15 mouse cellular contexts compared by ENCODE assay signal in the genomic region with DNA sequence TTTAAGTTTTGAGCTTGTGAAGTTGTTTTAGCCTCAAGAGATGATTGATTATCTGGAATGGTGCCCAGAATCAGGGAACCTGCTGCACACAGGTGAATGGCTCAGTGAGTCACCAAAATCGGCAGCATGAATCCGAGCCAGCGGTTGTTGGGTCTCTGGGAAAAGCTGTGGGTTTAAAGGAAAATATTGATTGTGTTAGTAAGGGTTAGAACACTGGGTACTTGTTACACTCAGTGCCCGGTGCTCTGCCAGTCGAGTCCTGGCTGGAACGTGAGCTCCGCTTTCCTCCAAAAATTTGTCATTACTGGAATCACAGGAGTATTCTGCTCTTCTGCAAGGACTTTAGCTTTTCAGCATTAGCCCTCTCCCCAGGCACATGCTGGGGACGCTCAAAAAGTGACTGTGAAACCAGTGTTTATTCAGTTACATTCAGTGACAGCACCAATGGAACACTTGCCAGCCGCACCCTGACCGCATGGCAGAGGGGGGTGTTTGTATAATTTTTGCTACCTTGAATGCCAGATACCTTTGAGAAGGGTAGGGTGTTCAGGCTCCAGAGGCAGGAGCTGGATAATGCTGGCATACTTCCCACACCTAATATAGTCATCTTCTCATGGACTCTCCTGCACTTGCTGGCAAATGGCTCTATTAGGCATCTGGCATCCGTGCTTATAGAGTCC. TPM values are rescaled to one million over a fixed set of nuclear protein-coding genes. Genes with fewer than 3 reads are reported as not detected.
DNase-seq lines count a peak whose midpoint lies in the region; ATAC-seq and TF ChIP-seq lines count a peak whose summit lies in the region.
"Had no signal": no experiment of that assay in that cellular context is flagged by ENCODE, and none has a peak within 500 bp of the region (broad histone marks: within the 10 kb centered on the region; RNA-seq: fewer than 3 reads in every experiment).

No protein-coding gene starts in this region.

- peak; percentile 74 for DNase-seq in heart, adult 11 months
- no peak for DNase-seq in heart, postnatal 10 days
- DNase-seq in urinary bladder, adult 18-20 months (ENCODE audit: low spot score in 2 of 2) = peak; percentile 6 to 11
- DNase-seq in urinary bladder, postnatal 25 days (ENCODE audit: low spot score) = no peak
- DNase-seq in lung, postnatal 0 days (ENCODE audit: low spot score) = peak; percentile 60
- DNase-seq in left cerebral cortex, adult 8-10 months (ENCODE audit: low spot score in 2 of 2) = no peak
- DNase-seq: cerebellum, adult 8-10 months; thymus, adult 18-20 months had no signal

- H3K27ac ChIP-seq in lung, postnatal 0 days (ENCODE audit: low read length) = peak overlapping the region; percentile 40; the same call in 1 of the 2 replicates
- no peak overlapping the region for H3K27ac ChIP-seq in forebrain, embryonic 13.5 days
- H3K27ac ChIP-seq: heart, embryonic 15.5 days; hindbrain, embryonic 13.5 days; liver, embryonic 14.5 days had no signal

- peak; percentile 68 for ATAC-seq in lung, postnatal 0 days
- ATAC-seq in erythroblast, adult 5-6 weeks (replicated peaks; ENCODE audit: low FRiP score, poor library complexity, severe bottlenecking) = no peak
- no peak for ATAC-seq in forebrain, embryonic 13.5 days

- TF ChIP-seq EP300 in lung, postnatal 0 days (IDR thresholded peaks at IDR 0.05) = no peak

- H3K9me3 ChIP-seq in lung, postnatal 0 days (ENCODE audit: low read length) = no peaks in the 10 kb centered on the region
- H3K9me3 ChIP-seq in forebrain, embryonic 13.5 days (replicated peaks) = no peaks in the 10 kb centered on the region
- H3K9me3 ChIP-seq: heart, embryonic 15.5 days; hindbrain, embryonic 13.5 days had no signal

- 0 out of 2 replicates have a peak overlapping the region, but pooled peaks have one; percentile 14 for H3K4me2 ChIP-seq in lung, postnatal 0 days (replicated peaks; ENCODE audit: low read depth, low read length)
- H3K4me2 ChIP-seq in forebrain, embryonic 13.5 days = no peak overlapping the region
- H3K4me2 ChIP-seq: heart, embryonic 15.5 days; hindbrain, embryonic 13.5 days; midbrain, embryonic 11.5 days had no signal

- peaks cover 3% of the 10 kb centered on the region; the same call in 1 of the 2 replicates for H3K4me1 ChIP-seq in lung, postnatal 0 days (ENCODE audit: insufficient read depth, low read depth, low read length)
- no peaks in the 10 kb centered on the region for H3K4me1 ChIP-seq in forebrain, embryonic 13.5 days
- H3K4me1 ChIP-seq: heart, embryonic 15.5 days; hindbrain, embryonic 13.5 days had no signal

- H3K36me3 ChIP-seq in lung, postnatal 0 days (ENCODE audit: insufficient read depth, low read length) = no peaks in the 10 kb centered on the region
- 0 out of 2 replicates have a peak, but pooled peaks cover 2% of the 10 kb centered on the region for H3K36me3 ChIP-seq in forebrain, embryonic 13.5 days (ENCODE audit: poor library complexity, severe bottlenecking)
- H3K36me3 ChIP-seq: heart, embryonic 15.5 days; hindbrain, embryonic 13.5 days had no signal

- no peaks in the 10 kb centered on the region for H3K27me3 ChIP-seq in lung, postnatal 0 days (replicated peaks; ENCODE audit: insufficient read depth, low read length)
- no peaks in the 10 kb centered on the region for H3K27me3 ChIP-seq in forebrain, embryonic 13.5 days
- H3K27me3 ChIP-seq: heart, embryonic 15.5 days; hindbrain, embryonic 13.5 days had no signal

- intact Hi-C loops in heart, postnatal 10 days (cut with DNase I) = no loop called here

- no peak overlapping the region; the same call in 1 of the 2 replicates for H3K4me3 ChIP-seq in lung, postnatal 0 days (ENCODE audit: low read depth, low read length)
- no peak overlapping the region for H3K4me3 ChIP-seq in forebrain, embryonic 13.5 days
- H3K4me3 ChIP-seq: heart, embryonic 15.5 days; hindbrain, embryonic 13.5 days had no signal

- no peak overlapping the region for H3K9ac ChIP-seq in lung, postnatal 0 days (replicated peaks; ENCODE audit: low read depth)
- H3K9ac ChIP-seq in forebrain, embryonic 13.5 days = no peak overlapping the region
- H3K9ac ChIP-seq: heart, embryonic 15.5 days; hindbrain, embryonic 13.5 days; liver, embryonic 14.5 days had no signal

- no peak for TF ChIP-seq CTCF in lung, postnatal 0 days (IDR thresholded peaks at IDR 0.05)

- WGBS in lung, postnatal 0 days = 54% methylated on average over 11 of the region's 11 CpGs
- WGBS in forebrain, embryonic 13.5 days = 83% methylated on average over 11 of the region's 11 CpGs

RNA-seq across cellular contexts. Expression of a gene that starts 11.2 kb away (rescaled TPM):
- 1 to 10 TPM; 3.9 to 4.2 TPM for total RNA-seq in heart, postnatal 10 days (2021)
- polyA plus RNA-seq in lung, postnatal 0 days (2015; fragmentation: Nextera tagmentation; extraction: Ambion mirVana) = 34.4 and 36.9 TPM in 2 replicates
- not detected in 2 replicates for total RNA-seq in erythroblast, adult 5-6 weeks (2015; ENCODE audit: low replicate concordance)
- 0.84 TPM in 1 of 2 replicates, not detected in the other for total RNA-seq in erythroblast, adult 5-6 weeks (2017; ENCODE audit: low replicate concordance)
- 10 to 100 TPM; 25.0 to 29.8 (median 27.0) TPM for total RNA-seq in left cerebral cortex, adult 8-10 months (2022)
- 9.8 and 10.3 TPM in 2 replicates for polyA plus RNA-seq in forebrain, embryonic 13.5 days (2015; fragmentation: Nextera tagmentation; extraction: Ambion mirVana)
- total RNA-seq: granulocyte monocyte progenitor cell, adult 5-6 weeks had no signal

Comparison
In these comparisons a context has a peak if more than half of its experiments do, and no peak if none do; other contexts are left out.
1. DNase-seq: peak in heart, adult 11 months (single experiment), urinary bladder, adult 18-20 months (2 of 2) and lung, postnatal 0 days (single experiment); none in heart, postnatal 10 days (0 of 2), urinary bladder, postnatal 25 days (single experiment) and left cerebral cortex, adult 8-10 months (0 of 2).
2. RNA of a gene that starts 11.2 kb away (total RNA-seq): 25.0 to 29.8 TPM in left cerebral cortex, adult 8-10 months; 3.9 to 4.2 TPM in heart, postnatal 10 days and 0.84 TPM in erythroblast, adult 5-6 weeks; every median in the first group is over 4 times any median in the second.